Mouse (Mus musculus) urinary bladder, adult 18-20 months (tissue): ENCODE results near the gene Tcaim.
A peak's percentile ranks its signal among the peaks of the same experiment; 100 is the strongest.
"Not testable (repeated sequence)": the region's sequence is repeated elsewhere in the genome, so short reads cannot be mapped to it uniquely, and the experiment has no call there.

Experiments
- DNase-seq, 2 experiments: peaks; one replicate each; pipeline ENCODE4 v3.0.0; 2022; ENCODE audit warnings: low spot score in 2 of 2, mixed read lengths in 2 of 2

Tcaim gene

GRCm38 (mm10) chr9:122854526-122854925, 49.2 kb downstream of the Tcaim start:
- DNase-seq = no peak

- DNase-seq = not testable (repeated sequence)
Observed at GRCm38 (mm10) chr9:122855141-122855540, 49.8 kb downstream of the Tcaim start.

- no peak for DNase-seq
Observed at GRCm38 (mm10) chr9:122855617-122856016, 50.3 kb downstream of the Tcaim start.

- DNase-seq = no peak
Observed at GRCm38 (mm10) chr9:122856716-122857115, 51.4 kb downstream of the Tcaim start.

- no peak for DNase-seq
Observed at GRCm38 (mm10) chr9:122860752-122861151, 55.4 kb downstream of the Tcaim start.

GRCm38 (mm10) chr9:122863731-122864130, 58.4 kb downstream of the Tcaim start:
- no peak for DNase-seq

GRCm38 (mm10) chr9:122864848-122865247, 59.5 kb downstream of the Tcaim start:
- no peak for DNase-seq

GRCm38 (mm10) chr9:122865697-122866166, 60.4 kb downstream of the Tcaim start, which contains the start of gene Zfp445:
Zfp445 (minus strand) TSS chr9:122866006.
- DNase-seq = peak; percentile 68 to 71

- no peak for DNase-seq
Observed at GRCm38 (mm10) chr9:122866192-122866591, 60.9 kb downstream of the Tcaim start.

GRCm38 (mm10) chr9:122872595-122872994, 67.3 kb downstream of the Tcaim start:
- no peak for DNase-seq

- no peak for DNase-seq
Observed at GRCm38 (mm10) chr9:122874653-122875052, 69.3 kb downstream of the Tcaim start.

- DNase-seq = no peak
Observed at GRCm38 (mm10) chr9:122875145-122875544, 69.8 kb downstream of the Tcaim start.

GRCm38 (mm10) chr9:122885385-122885784, 80.0 kb downstream of the Tcaim start, which contains the start of gene Zkscan7:
Zkscan7 (plus strand) TSS chr9:122885685.
- DNase-seq = no peak
